Mouse (Mus musculus) midbrain, embryonic 15.5 days (tissue): ENCODE data around the gene Chpt1. TPM values are rescaled to one million over a fixed set of nuclear protein-coding genes. Genes with fewer than 3 reads are reported as not detected.
A peak's percentile ranks its signal among the peaks of the same experiment; 100 is the strongest.

ENCODE experiments used
- ATAC-seq: fragments of 200-750 bp; cut with Nextera tagmentation; replicated peaks from 2 replicates; pipeline ENCODE4 v1.8.0; 2017; ENCODE audit warnings: moderate TSS enrichment
- H3K27ac ChIP-seq: fragments of 300-500 bp; sonication (generic); 2 replicates; pipeline ENCODE4 v1.5.1; 2015; ENCODE audit warnings: mild to moderate bottlenecking, inconsistent platforms
- H3K27me3 ChIP-seq: fragments of 300-500 bp; sonication (generic); replicated peaks from 2 replicates; pipeline ENCODE4 v1.6.1; 2015; ENCODE audit warnings: inconsistent platforms
- H3K36me3 ChIP-seq: fragments of 300-500 bp; sonication (generic); replicated peaks from 2 replicates; pipeline ENCODE4 v1.6.1; 2015; ENCODE audit warnings: inconsistent platforms
- H3K4me1 ChIP-seq: fragments of 300-500 bp; sonication (generic); 2 replicates; pipeline ENCODE4 v1.6.1; 2015; ENCODE audit warnings: inconsistent platforms
- H3K4me2 ChIP-seq: fragments of 300-500 bp; sonication (generic); 2 replicates; pipeline ENCODE4 v1.6.1; 2015; ENCODE audit warnings: inconsistent platforms, mild to moderate bottlenecking, moderate library complexity
- H3K4me3 ChIP-seq: fragments of 300-500 bp; sonication (generic); 2 replicates; pipeline ENCODE4 v1.5.1; 2015; ENCODE audit warnings: mild to moderate bottlenecking, inconsistent platforms
- H3K9ac ChIP-seq: fragments of 300-500 bp; sonication (generic); 2 replicates; pipeline ENCODE4 v1.6.1; 2015; ENCODE audit warnings: mild to moderate bottlenecking, inconsistent platforms
- H3K9me3 ChIP-seq: fragments of 300-500 bp; sonication (generic); 2 replicates; pipeline ENCODE4 v1.6.1; 2016; ENCODE audit warnings: inconsistent platforms
- WGBS: fragments of 180-500 bp; shearing (Covaris S2); methylation state at CpG from one replicate; pipeline ENCODE4 v1.1.7; 2015; ENCODE audit warnings: mixed read lengths; 5-methylcytosine and 5-hydroxymethylcytosine counted together
- polyA plus RNA-seq: library from polyadenylated mRNA; unstranded; fragments of >200 nt; fragmentation: Nextera tagmentation; extraction: Ambion mirVana; gene quantifications from 2 replicates; pipeline ENCODE4 v1.2.1, GENCODE M21; 2015

Gene Chpt1
- polyA plus RNA-seq, 1 experiment from 2014 or later: 15.1 TPM

- no peaks in the 10 kb centered on the region for H3K36me3 ChIP-seq
- no peak overlapping the region for H3K4me2 ChIP-seq
- 78% methylated on average over 12 of the region's 12 CpGs for WGBS
- no peaks in the 10 kb centered on the region for H3K9me3 ChIP-seq
- no peak overlapping the region for H3K9ac ChIP-seq
- H3K4me1 ChIP-seq: no peaks in the 10 kb centered on the region
- no peaks in the 10 kb centered on the region for H3K27me3 ChIP-seq
- H3K4me3 ChIP-seq: no peak overlapping the region
- no peak for ATAC-seq
- H3K27ac ChIP-seq: no peak overlapping the region
These were observed 6.8 kb upstream of the Chpt1 start for GRCm38 (mm10) chr10:88510503-88511271.

GRCm38 (mm10) chr10:88507691-88508143 is 3.8 kb upstream of the Chpt1 start:
- Histone ChIP-seq H3K4me3 (no peak overlapping the region), H3K9ac (no peak overlapping the region), H3K4me1 (peaks cover 10% of the 10 kb centered on the region), H3K27ac (no peak overlapping the region), H3K9me3 (no peaks in the 10 kb centered on the region), H3K36me3 (no peaks in the 10 kb centered on the region), H3K4me2 (no peak overlapping the region), H3K27me3 (no peaks in the 10 kb centered on the region)
- WGBS: 85% methylated on average over 7 of the region's 7 CpGs
- no peak for ATAC-seq

DNA sequence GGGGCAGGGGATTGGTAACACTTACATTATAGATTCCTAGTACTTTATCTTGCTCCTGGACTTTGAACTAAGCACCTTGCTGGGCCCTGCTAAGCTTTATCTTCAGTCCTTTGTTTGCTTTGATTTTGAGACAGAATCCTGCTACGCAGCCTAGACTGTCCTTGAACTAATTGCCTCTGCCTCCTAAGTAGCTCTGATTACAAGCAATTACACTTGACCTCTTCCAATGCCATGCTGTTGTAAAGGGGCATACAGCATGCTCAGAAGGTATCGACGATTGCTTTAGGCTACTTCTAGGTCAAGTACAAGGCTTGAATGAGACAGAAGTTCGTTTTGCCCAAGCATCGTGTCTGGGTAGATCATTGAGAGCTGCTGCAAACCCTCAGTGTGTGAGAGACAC is 1.4 kb upstream of the Chpt1 start:
- no peak overlapping the region for H3K4me3 ChIP-seq
- H3K27ac ChIP-seq: no peak overlapping the region
- no peak overlapping the region for H3K4me2 ChIP-seq
- H3K4me1 ChIP-seq: peaks cover 22% of the 10 kb centered on the region
- no peaks in the 10 kb centered on the region for H3K36me3 ChIP-seq
- no peaks in the 10 kb centered on the region for H3K9me3 ChIP-seq
- 73% methylated on average over 5 of the region's 5 CpGs for WGBS
- ATAC-seq: no peak
- H3K27me3 ChIP-seq: no peaks in the 10 kb centered on the region
- no peak overlapping the region for H3K9ac ChIP-seq

DNA sequence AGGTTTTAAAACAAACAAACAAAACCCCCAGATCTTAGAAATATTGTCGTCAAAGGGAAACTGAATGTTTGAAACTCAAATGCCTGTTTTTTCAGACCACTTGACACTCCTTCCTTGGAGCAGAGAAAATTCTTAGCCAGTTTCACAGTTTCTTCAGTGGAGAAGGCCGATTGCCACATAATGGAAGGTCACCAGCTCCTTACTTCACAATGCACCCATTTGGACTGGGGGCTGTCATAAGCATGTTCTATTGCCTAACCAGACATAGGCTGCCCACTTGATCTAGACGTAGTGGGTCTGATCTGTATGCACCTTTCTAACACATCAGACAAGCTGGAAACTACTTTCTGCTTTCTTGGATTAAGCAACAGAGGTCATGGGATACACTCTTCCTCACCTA is 608 bp upstream of the Chpt1 start:
- H3K9me3 ChIP-seq: no peaks in the 10 kb centered on the region
- no peaks in the 10 kb centered on the region for H3K36me3 ChIP-seq
- H3K27me3 ChIP-seq: no peaks in the 10 kb centered on the region
- no peak overlapping the region for H3K9ac ChIP-seq
- peaks cover 22% of the 10 kb centered on the region for H3K4me1 ChIP-seq
- WGBS: 48% methylated on average over 3 of the region's 3 CpGs
- peak overlapping the region; percentile 75; the same call in 1 of the 2 replicates for H3K4me3 ChIP-seq
- H3K4me2 ChIP-seq: peak overlapping the region; percentile 69
- no peak overlapping the region for H3K27ac ChIP-seq
- ATAC-seq: no peak

GRCm38 (mm10) chr10:88502919-88503318 is 954 bp downstream of the Chpt1 start:
- H3K27me3 ChIP-seq: no peaks in the 10 kb centered on the region
- H3K4me1 ChIP-seq: peaks cover 22% of the 10 kb centered on the region
- no peaks in the 10 kb centered on the region for H3K36me3 ChIP-seq
- H3K4me2 ChIP-seq: peak overlapping the region; percentile 69
- peak overlapping the region; percentile 91 for H3K9ac ChIP-seq
- peak overlapping the region; percentile 86 for H3K27ac ChIP-seq
- ATAC-seq: no peak; the same call in 1 of the 2 replicates
- WGBS: 47% methylated on average over 4 of the region's 4 CpGs
- H3K9me3 ChIP-seq: no peaks in the 10 kb centered on the region
- peak overlapping the region; percentile 75 for H3K4me3 ChIP-seq

DNA sequence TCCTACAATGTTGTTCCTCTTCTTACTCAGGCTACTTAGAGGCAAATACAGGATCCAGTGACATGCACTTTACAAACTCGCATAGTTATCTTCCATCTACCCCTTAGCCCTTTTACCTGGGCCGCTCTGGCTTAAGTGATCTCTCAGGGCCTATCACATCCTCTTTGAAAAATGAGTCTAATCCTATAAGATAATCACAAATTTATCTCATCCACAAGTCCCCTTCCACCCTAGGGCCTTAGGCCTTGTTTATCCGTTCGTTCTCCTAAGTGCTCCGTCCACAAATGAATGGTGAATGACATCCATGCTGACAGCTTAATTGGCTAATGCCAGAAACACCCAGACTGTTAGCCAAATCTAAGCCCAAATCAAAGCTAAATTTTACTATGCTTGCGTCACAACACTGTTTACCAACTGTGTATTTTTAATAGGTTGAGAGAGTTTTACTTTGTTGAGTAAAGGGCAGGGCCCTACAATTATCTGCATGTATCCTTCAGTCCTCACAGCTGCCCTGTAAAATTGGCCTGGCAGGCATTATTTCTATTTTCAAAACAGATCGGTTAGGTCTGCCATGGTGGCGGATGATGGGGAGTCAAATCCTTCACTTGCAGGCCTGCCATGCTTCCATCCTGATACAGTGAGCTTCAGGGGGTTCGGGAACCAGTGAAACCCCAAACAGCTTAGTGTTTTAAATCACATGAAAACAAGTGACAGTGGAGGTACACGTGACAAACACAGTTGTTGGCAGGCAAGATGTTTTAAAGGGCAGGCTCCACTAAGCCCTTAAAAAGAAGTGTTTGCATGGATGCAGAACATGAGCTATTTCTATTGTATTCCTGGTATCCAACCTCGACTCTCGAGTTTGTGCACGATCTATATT is 1.7 kb downstream of the Chpt1 start:
- peak overlapping the region; percentile 69 for H3K4me2 ChIP-seq
- WGBS: 45% methylated on average over 13 of the region's 13 CpGs
- peaks cover 22% of the 10 kb centered on the region for H3K4me1 ChIP-seq
- peak overlapping the region; percentile 75; the same call in 1 of the 2 replicates for H3K4me3 ChIP-seq
- no peak overlapping the region for H3K9ac ChIP-seq
- H3K27ac ChIP-seq: no peak overlapping the region
- ATAC-seq: no peak
- H3K9me3 ChIP-seq: no peaks in the 10 kb centered on the region
- no peaks in the 10 kb centered on the region for H3K36me3 ChIP-seq
- H3K27me3 ChIP-seq: no peaks in the 10 kb centered on the region

DNA sequence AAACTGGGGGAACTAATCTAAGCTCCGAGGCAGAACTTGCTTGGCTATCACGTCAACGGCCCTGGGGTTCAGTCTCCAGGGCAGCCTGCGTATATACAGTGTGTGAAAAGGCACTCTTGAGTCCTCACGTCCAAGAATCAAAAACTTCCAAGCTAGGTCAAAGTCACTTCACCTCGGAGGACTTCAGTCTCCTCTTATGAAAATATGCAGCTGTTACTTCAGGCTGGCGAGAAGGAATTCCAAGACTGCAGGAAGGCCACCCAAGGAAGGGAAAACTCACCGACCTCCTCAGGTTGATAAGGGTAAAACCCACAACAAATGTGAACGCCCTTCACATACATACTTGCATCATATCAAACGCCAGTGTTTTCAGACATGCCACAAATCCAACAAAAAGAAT is 2.5 kb downstream of the Chpt1 start:
- 85% methylated on average over 10 of the region's 10 CpGs for WGBS
- no peaks in the 10 kb centered on the region for H3K36me3 ChIP-seq
- no peak overlapping the region for H3K9ac ChIP-seq
- no peak overlapping the region for H3K4me2 ChIP-seq
- no peak overlapping the region for H3K27ac ChIP-seq
- H3K9me3 ChIP-seq: no peaks in the 10 kb centered on the region
- no peaks in the 10 kb centered on the region for H3K27me3 ChIP-seq
- no peak overlapping the region for H3K4me3 ChIP-seq
- ATAC-seq: no peak
- peaks cover 22% of the 10 kb centered on the region for H3K4me1 ChIP-seq

DNA sequence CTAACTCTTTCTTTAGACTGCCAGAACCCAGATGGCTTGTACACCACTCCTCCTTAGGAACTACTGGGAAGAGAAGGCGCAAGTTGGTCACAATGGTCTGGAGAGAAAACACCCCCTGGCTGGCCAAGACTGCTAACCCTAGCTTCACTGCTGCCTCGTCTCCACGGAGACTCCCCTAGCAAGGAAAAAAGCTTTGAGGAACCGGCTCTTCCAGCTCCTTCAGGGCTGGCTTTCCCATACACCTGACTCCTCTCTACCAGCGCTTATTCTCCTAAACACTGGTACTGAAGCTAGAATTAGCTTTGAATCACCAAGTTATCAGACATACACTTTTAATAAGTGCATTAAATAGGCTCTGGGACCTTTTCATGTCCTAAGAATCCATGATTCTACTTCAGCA is 3.9 kb downstream of the Chpt1 start:
- peaks cover 22% of the 10 kb centered on the region for H3K4me1 ChIP-seq

DNA sequence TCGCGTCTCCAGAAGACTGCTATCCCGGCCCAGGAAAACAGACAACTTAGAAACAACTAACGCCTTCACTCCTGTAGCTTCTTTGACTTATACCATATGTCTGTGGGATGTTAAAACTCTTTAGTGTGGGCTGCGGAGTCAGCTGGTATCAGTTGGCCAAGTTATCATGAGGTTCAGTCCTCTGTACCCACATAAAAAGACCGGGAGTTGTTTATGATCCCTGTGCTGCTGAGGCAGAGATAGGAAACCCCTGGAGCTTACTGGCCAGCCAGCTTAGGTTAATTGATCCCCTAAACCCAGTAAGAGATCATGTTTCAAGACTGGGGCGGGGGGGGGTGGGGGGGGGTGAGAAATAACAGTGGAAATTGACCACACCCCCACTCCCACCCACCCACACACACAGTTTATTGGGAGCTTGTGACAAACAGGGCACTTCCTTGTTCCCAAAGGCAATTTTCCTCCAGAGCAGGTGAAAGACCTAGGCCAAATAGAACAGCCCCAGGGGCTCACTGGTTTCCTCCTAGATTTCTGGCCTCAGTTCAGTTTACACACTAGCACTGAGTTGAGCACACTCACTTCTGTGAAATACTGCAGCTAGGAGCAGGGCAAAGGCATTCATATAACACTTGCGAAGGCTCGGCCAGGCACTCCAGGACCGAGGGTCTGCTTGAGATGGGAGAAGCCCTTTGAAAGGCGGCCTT is 6.9 kb downstream of the Chpt1 start:
- Histone ChIP-seq H3K9ac (no peak overlapping the region), H3K4me1 (peaks cover 5% of the 10 kb centered on the region), H3K27ac (no peak overlapping the region), H3K36me3 (no peaks in the 10 kb centered on the region), H3K4me2 (no peak overlapping the region), H3K4me3 (no peak overlapping the region), H3K9me3 (no peaks in the 10 kb centered on the region), H3K27me3 (no peaks in the 10 kb centered on the region)
- ATAC-seq: no peak
- WGBS: 78% methylated on average over 11 of the region's 11 CpGs

More for the DNA sequence above, 3.9 kb downstream of the Chpt1 start:
- Histone ChIP-seq H3K9me3 (no peaks in the 10 kb centered on the region), H3K9ac (no peak overlapping the region), H3K27me3 (no peaks in the 10 kb centered on the region), H3K36me3 (no peaks in the 10 kb centered on the region), H3K27ac (no peak overlapping the region), H3K4me3 (no peak overlapping the region), H3K4me2 (no peak overlapping the region)
- WGBS: 74% methylated on average over 5 of the region's 5 CpGs
- no peak for ATAC-seq

DNA sequence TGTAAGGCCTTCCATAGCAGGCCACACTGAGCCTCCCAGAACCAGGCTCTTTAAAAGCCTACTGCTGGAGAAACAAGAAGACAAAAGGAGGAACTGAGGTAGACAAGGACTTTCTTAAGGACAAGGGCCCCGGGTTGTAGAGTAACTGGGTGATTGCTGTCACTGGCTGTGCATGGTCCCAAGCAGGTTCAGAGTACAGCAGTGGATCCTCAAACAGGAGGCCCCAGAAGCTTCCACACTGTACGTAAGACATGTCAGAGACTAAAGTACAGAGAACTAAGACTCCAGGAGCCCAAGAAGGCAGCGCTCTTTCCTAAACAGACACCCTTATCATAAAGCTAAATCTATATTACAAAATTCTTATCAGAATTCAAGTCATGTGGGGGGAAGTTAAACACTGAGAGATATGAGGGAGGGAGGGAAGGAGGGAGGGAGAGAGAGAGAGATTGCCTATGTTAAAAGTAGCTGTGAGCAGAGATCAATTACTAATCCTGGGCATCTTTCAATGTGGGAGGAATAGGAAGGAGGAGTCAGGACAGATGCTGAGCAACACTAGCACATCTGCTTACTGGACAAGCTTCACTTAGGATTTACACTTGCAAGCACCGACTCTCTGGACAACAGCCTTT is 8.8 kb downstream of the Chpt1 start:
- H3K4me3 ChIP-seq: no peak overlapping the region
- H3K4me1 ChIP-seq: no peaks in the 10 kb centered on the region
- 84% methylated on average over 4 of the region's 4 CpGs for WGBS
- no peak for ATAC-seq
- no peaks in the 10 kb centered on the region for H3K36me3 ChIP-seq
- no peaks in the 10 kb centered on the region for H3K27me3 ChIP-seq
- no peak overlapping the region for H3K9ac ChIP-seq
- no peak overlapping the region for H3K27ac ChIP-seq
- H3K4me2 ChIP-seq: no peak overlapping the region
- H3K9me3 ChIP-seq: no peaks in the 10 kb centered on the region

- ATAC-seq: no peak
- Histone ChIP-seq H3K4me2 (no peak overlapping the region), H3K27ac (no peak overlapping the region), H3K4me1 (no peaks in the 10 kb centered on the region), H3K27me3 (no peaks in the 10 kb centered on the region), H3K9me3 (no peaks in the 10 kb centered on the region), H3K36me3 (no peaks in the 10 kb centered on the region), H3K9ac (no peak overlapping the region), H3K4me3 (no peak overlapping the region)
- 56% methylated on average over 8 of the region's 8 CpGs for WGBS
These were observed 11.2 kb downstream of the Chpt1 start for GRCm38 (mm10) chr10:88492658-88493057.

DNA sequence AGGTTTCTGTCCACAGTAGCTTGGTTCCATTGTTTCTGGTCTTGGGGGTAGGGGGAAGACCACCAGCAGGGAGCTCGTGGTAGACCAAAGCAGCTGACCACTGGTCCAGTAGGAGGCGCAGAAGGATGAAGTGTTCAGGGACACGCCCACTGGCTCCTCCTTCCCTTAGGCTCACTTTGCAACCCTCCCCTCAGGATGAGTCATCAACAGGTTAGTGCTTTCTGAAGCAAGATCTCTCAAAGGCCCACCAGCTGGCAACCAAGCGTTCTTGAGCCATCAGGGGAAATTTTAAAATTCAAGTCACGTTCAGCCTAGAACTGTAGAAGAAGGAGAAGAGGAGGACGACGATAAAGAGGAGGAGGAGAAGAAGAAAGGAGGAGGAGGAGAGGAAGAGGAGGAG is 12.2 kb downstream of the Chpt1 start:
- H3K36me3 ChIP-seq: no peaks in the 10 kb centered on the region
- H3K27me3 ChIP-seq: no peaks in the 10 kb centered on the region
- H3K27ac ChIP-seq: no peak overlapping the region
- WGBS: 58% methylated on average over 7 of the region's 7 CpGs
- H3K4me3 ChIP-seq: no peak overlapping the region
- ATAC-seq: no peak
- H3K9ac ChIP-seq: no peak overlapping the region
- no peaks in the 10 kb centered on the region for H3K9me3 ChIP-seq
- no peaks in the 10 kb centered on the region for H3K4me1 ChIP-seq
- no peak overlapping the region for H3K4me2 ChIP-seq
